Mouse (Mus musculus): Measurements from ENCODE around the gene Arsj. TPM values are rescaled to one million over a fixed set of nuclear protein-coding genes. Genes with fewer than 3 reads are reported as not detected.

Arsj gene
- 0.86 and 1.1 TPM in 2 replicates for polyA plus RNA-seq (2012; rRNA removed)

DNA sequence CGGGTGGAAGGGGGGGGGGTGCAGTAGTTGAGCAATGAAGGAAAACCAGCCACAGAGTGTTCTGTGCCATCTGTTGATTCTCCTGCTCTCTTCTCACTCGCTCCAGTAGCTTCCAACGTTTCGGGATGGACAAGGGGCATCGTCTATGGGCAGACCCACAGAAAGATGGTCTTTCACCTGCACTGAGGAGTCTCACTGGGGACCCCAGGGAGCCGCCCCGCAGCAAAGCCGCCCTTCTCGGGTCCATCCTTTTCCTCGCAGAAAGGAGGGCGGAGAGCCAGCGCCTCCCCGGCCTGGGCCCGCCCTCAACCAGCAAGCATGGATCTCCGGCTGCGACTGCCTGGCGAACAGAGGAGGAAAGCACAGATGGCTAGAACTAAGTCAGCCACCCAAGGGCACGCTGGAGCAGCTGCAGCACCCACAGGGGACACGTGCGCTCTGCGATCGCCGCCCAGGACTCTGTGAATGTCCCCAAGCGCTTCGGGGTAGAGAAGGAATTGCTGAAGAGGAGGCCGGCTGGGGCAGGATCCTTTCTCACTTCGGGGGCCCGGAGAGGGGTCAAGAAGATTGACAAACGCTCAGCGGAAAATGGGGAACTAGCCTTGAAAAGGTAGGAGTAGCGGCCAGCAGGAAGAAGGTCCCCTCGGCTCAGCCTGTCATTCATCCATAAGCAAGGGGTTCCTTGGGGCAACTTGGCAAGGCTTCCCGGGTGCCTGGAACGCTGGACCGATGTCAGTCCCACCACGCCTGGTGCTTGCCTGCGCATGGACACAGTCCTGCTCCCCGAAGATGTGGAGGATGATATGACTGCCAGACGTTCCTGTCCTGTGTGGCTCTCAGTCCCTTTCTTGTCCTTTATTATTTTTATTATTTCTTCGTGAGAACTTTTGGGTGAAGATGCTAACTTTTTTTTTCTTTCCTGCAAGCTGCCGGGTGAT, at the start of gene Arsj:
TSS of gene Arsj (plus strand) at position 117 of the 938 bp plus-strand sequence.
- peak within 1 kb of the TSS; percentile 26 for H3K4me3 ChIP-seq (ENCODE audit: insufficient read depth, low read length)
- H3K27ac ChIP-seq (ENCODE audit: insufficient read depth, low read length), result no peak within 1 kb of the TSS
- 0 out of 2 replicates have a peak, but pooled peaks cover 2% of the 10 kb centered on the region for H3K4me1 ChIP-seq (ENCODE audit: control insufficient read depth, insufficient read depth, low read length)
- TF ChIP-seq POLR2A (IDR thresholded peaks at IDR 0.05; ENCODE audit: extremely low read depth, insufficient read depth, low read length) (no peak), CTCF (IDR thresholded peaks at IDR 0.05; ENCODE audit: extremely low read depth, insufficient read depth, low read length) (no peak)

- H3K27ac ChIP-seq (ENCODE audit: insufficient read depth, low read length), result no peak overlapping the region
- TF ChIP-seq POLR2A (IDR thresholded peaks at IDR 0.05; ENCODE audit: extremely low read depth, insufficient read depth, low read length), result no peak
- no peak for TF ChIP-seq CTCF (IDR thresholded peaks at IDR 0.05; ENCODE audit: extremely low read depth, insufficient read depth, low read length)
- H3K4me3 ChIP-seq (ENCODE audit: insufficient read depth, low read length), result no peak overlapping the region
- no peaks in the 10 kb centered on the region for H3K4me1 ChIP-seq (ENCODE audit: control insufficient read depth, insufficient read depth, low read length)
Observed at GRCm38 (mm10) chr3:126324872-126325498, 38.5 kb upstream of the Arsj start.

GRCm38 (mm10) chr3:126325891-126326627, 37.4 kb upstream of the Arsj start:
- H3K4me3 ChIP-seq (ENCODE audit: insufficient read depth, low read length), result no peak overlapping the region
- H3K4me1 ChIP-seq (ENCODE audit: control insufficient read depth, insufficient read depth, low read length), result no peaks in the 10 kb centered on the region
- TF ChIP-seq CTCF (IDR thresholded peaks at IDR 0.05; ENCODE audit: extremely low read depth, insufficient read depth, low read length) (no peak), POLR2A (IDR thresholded peaks at IDR 0.05; ENCODE audit: extremely low read depth, insufficient read depth, low read length) (no peak)
- H3K27ac ChIP-seq (ENCODE audit: insufficient read depth, low read length), result no peak overlapping the region

DNA sequence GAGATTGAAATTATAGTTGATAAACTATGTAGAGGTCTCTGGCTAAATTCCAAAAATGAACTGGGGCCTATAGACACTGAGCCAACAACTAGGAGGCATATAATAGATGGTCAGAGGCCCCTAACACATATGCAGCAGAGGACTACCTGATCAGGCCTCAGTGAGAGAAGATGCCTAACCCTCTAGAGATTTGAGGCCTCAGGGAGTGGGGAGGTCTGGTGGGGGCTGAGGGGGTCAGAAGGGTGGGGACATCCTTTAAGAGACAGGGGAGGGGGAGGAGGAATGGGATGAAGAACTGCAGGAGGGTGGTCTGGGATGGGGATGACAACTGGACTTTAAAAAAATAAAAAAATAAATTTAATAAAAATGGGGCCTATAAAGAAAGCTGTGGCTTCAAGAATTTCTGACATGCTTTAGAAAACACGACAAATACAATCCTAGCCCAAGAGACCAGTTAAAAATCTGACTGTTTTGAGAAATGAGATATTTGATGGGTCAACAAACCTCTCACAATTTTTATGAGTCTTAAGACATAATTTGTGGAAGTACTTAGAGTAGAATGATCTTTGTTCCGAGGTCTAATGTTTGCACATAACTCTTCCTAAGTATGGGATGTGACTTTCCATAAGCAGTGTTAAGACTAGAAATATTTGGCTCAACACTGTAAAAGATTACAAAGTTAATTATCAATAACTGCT, 36.7 kb upstream of the Arsj start:
- Histone ChIP-seq H3K27ac (ENCODE audit: insufficient read depth, low read length) (no peak overlapping the region), H3K4me1 (ENCODE audit: control insufficient read depth, insufficient read depth, low read length) (no peaks in the 10 kb centered on the region), H3K4me3 (ENCODE audit: insufficient read depth, low read length) (no peak overlapping the region)
- TF ChIP-seq CTCF (IDR thresholded peaks at IDR 0.05; ENCODE audit: extremely low read depth, insufficient read depth, low read length) (no peak), POLR2A (IDR thresholded peaks at IDR 0.05; ENCODE audit: extremely low read depth, insufficient read depth, low read length) (no peak)

GRCm38 (mm10) chr3:126335329-126335728, 28.2 kb upstream of the Arsj start:
- no peaks in the 10 kb centered on the region for H3K4me1 ChIP-seq (ENCODE audit: control insufficient read depth, insufficient read depth, low read length)
- TF ChIP-seq CTCF (IDR thresholded peaks at IDR 0.05; ENCODE audit: extremely low read depth, insufficient read depth, low read length) (no peak), POLR2A (IDR thresholded peaks at IDR 0.05; ENCODE audit: extremely low read depth, insufficient read depth, low read length) (no peak)
- no peak overlapping the region for H3K27ac ChIP-seq (ENCODE audit: insufficient read depth, low read length)
- H3K4me3 ChIP-seq (ENCODE audit: insufficient read depth, low read length), result no peak overlapping the region

DNA sequence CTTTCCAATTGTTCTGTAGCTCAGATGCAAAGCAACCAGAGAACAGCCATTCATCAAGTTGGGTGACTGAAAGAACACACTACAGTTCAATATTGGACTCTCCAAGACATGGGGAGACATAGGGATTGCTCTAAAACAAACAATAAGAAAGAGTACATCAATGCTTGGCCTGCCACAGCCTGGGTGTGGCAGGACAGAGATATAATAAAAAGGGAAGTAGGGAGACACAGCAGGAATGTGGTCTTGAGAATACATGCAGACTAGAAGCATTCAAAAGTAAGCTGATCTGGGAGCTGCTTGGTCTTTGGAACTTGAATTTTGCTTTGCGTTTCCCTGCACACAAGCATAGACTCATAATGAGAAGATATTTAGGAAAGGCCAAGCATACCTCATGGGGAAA, 18.7 kb upstream of the Arsj start:
- H3K4me3 ChIP-seq (ENCODE audit: insufficient read depth, low read length), result no peak overlapping the region
- TF ChIP-seq CTCF (IDR thresholded peaks at IDR 0.05; ENCODE audit: extremely low read depth, insufficient read depth, low read length) (no peak), POLR2A (IDR thresholded peaks at IDR 0.05; ENCODE audit: extremely low read depth, insufficient read depth, low read length) (no peak)
- H3K27ac ChIP-seq (ENCODE audit: insufficient read depth, low read length), result no peak overlapping the region
- H3K4me1 ChIP-seq (ENCODE audit: control insufficient read depth, insufficient read depth, low read length), result no peaks in the 10 kb centered on the region

- TF ChIP-seq POLR2A (IDR thresholded peaks at IDR 0.05; ENCODE audit: extremely low read depth, insufficient read depth, low read length), result no peak
- no peak for TF ChIP-seq CTCF (IDR thresholded peaks at IDR 0.05; ENCODE audit: extremely low read depth, insufficient read depth, low read length)
- Histone ChIP-seq H3K4me1 (ENCODE audit: control insufficient read depth, insufficient read depth, low read length) (0 out of 2 replicates have a peak, but pooled peaks cover 2% of the 10 kb centered on the region), H3K4me3 (ENCODE audit: insufficient read depth, low read length) (no peak overlapping the region), H3K27ac (ENCODE audit: insufficient read depth, low read length) (no peak overlapping the region)
Observed at GRCm38 (mm10) chr3:126359760-126360159, 3.7 kb upstream of the Arsj start.

DNA sequence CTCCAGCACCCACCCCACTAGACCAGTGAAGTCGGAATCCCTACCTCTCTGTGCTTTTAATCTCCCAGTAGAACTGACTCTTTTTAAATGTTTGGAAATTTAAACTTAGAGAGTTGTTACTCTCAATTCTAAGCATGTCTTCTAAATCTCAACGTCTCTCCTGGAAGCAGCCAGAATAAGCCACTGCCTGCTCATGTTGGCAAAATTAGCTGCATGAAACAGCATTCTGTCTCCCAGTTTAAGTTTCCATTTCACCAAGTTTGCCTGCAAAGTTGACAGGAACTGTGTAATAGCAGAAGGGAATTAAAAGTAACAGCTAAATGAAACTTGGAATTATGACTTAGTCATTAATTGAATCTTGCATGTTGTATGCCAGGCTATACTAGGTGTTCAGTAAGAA, 1.1 kb upstream of the Arsj start:
- no peak for TF ChIP-seq CTCF (IDR thresholded peaks at IDR 0.05; ENCODE audit: extremely low read depth, insufficient read depth, low read length)
- Histone ChIP-seq H3K27ac (ENCODE audit: insufficient read depth, low read length) (no peak overlapping the region), H3K4me1 (ENCODE audit: control insufficient read depth, insufficient read depth, low read length) (0 out of 2 replicates have a peak, but pooled peaks cover 2% of the 10 kb centered on the region), H3K4me3 (ENCODE audit: insufficient read depth, low read length) (no peak overlapping the region)
